Mouse (Mus musculus) retina, embryonic 14.5 days (tissue): ENCODE data around the gene Ackr4.

ENCODE experiments used
- DNase-seq: peaks from one replicate; pipeline ENCODE4 v3.0.0-alpha.2; 2015; ENCODE audit warnings: low spot score

Gene Ackr4

GRCm38 (mm10) chr9:104106930-104107329 is 19.8 kb downstream of the Ackr4 start:
- DNase-seq: no peak

- DNase-seq: no peak
Measured at GRCm38 (mm10) chr9:104104986-104105385, 21.7 kb downstream of the Ackr4 start.

GRCm38 (mm10) chr9:104102901-104103300 is 23.8 kb downstream of the Ackr4 start:
- no peak for DNase-seq

GRCm38 (mm10) chr9:104102301-104102700 is 24.4 kb downstream of the Ackr4 start:
- DNase-seq: no peak

- DNase-seq: no peak
Measured at GRCm38 (mm10) chr9:104101458-104101857, 25.3 kb downstream of the Ackr4 start.

- DNase-seq: no peak
Measured at GRCm38 (mm10) chr9:104100822-104101221, 25.9 kb downstream of the Ackr4 start.

- peak; percentile 2 for DNase-seq
Measured at GRCm38 (mm10) chr9:104099060-104099459, 27.7 kb downstream of the Ackr4 start.

- no peak for DNase-seq
Measured at GRCm38 (mm10) chr9:104098256-104098655, 28.5 kb downstream of the Ackr4 start.

GRCm38 (mm10) chr9:104092945-104093344 is 33.8 kb downstream of the Ackr4 start:
- no peak for DNase-seq

- DNase-seq: no peak
Measured at GRCm38 (mm10) chr9:104088555-104088954, 38.2 kb downstream of the Ackr4 start.

GRCm38 (mm10) chr9:104085730-104086429 is 40.9 kb downstream of the Ackr4 start:
- no peak for DNase-seq

- DNase-seq: no peak
Measured at GRCm38 (mm10) chr9:104080038-104080437, 46.7 kb downstream of the Ackr4 start.

GRCm38 (mm10) chr9:104079379-104079778 is 47.4 kb downstream of the Ackr4 start:
- DNase-seq: peak; percentile 76

GRCm38 (mm10) chr9:104078780-104079179 is 48.0 kb downstream of the Ackr4 start:
- DNase-seq: no peak

- DNase-seq: peak; percentile 64
Measured at GRCm38 (mm10) chr9:104075808-104076207, 50.9 kb downstream of the Ackr4 start.

- no peak for DNase-seq
Measured at GRCm38 (mm10) chr9:104070863-104071604, 55.7 kb downstream of the Ackr4 start.

GRCm38 (mm10) chr9:104070241-104070640 is 56.5 kb downstream of the Ackr4 start:
- DNase-seq: no peak

- no peak for DNase-seq
Measured at GRCm38 (mm10) chr9:104064571-104064970, 62.2 kb downstream of the Ackr4 start.

- DNase-seq: peak; percentile 94
Measured at GRCm38 (mm10) chr9:104063244-104063961, 63.3 kb downstream of the Ackr4 start, which contains the start of gene Acad11. TSS of gene Acad11 (plus strand) at chr9:104063377.

- no peak for DNase-seq
Measured at GRCm38 (mm10) chr9:104062430-104063243, 64.1 kb downstream of the Ackr4 start, which contains the start of gene Uba5. TSS of gene Uba5 (minus strand) at chr9:104063134.

- no peak for DNase-seq
Measured at GRCm38 (mm10) chr9:104051028-104051427, 75.7 kb downstream of the Ackr4 start.

- no peak for DNase-seq
Measured at GRCm38 (mm10) chr9:104043676-104044075, 83.1 kb downstream of the Ackr4 start.
